Mouse (Mus musculus): ENCODE data around the gene Ttc30a1.

- TF ChIP-seq TAL1 (conservative IDR thresholded peaks at IDR 0.05; ENCODE audit: low read depth, low read length) (no peak), CTCF (IDR thresholded peaks at IDR 0.05; ENCODE audit: low read depth, low read length) (no peak)
These were observed 17.3 kb downstream of the Ttc30a1 start for GRCm38 (mm10) chr2:75964512-75964911.

All from G1E (cell line).